Mouse (Mus musculus) CD4-positive helper T cell, adult 2 months (primary cell): Measurements from ENCODE around the gene Gm21173.
"Not testable (repeated sequence)": the region's sequence is repeated elsewhere in the genome, so short reads cannot be mapped to it uniquely, and the experiment has no call there.

Experiments used
- DNase-seq: peaks from one replicate; pipeline ENCODE4 v3.0.0-alpha.2; 2012; ENCODE audit warnings: low read depth, missing footprints, low spot score

The Gm21173 gene

DNA sequence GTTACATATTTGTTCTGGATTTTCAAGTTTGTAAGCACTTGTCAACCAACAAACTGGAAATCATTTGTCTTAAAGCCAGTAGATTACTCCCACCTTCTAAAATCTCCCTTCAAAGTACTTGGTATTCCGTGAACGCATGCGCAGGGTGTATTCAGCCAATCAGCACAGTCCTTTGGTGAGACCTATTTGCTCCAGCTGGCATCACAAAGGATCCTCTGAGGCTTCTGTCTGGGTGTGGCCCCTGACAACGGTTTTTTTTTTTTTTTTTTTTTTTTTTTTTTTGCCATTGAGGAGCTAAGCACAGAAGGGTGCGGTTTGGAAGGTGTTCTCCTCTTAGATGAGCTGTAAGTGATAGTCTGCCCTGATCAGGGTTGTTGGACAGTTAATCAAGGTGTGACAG, at the start of gene Gm21173:
Gene Gm21173 (plus strand): TSS at position 301 of the 400 bp plus-strand sequence.
- not testable (repeated sequence) for DNase-seq
